Mouse (Mus musculus) E14TG2a.4 (cell line): Measurements from ENCODE around the gene Fat3.

Experiments
- CTCF ChIP-seq: conservative IDR thresholded peaks from 2 replicates; pipeline ENCODE4 v1.5.1; 2014; ENCODE audit warnings: low read length
- POU5F1 ChIP-seq: IDR thresholded peaks from 2 replicates; pipeline ENCODE4 v1.6.1; 2014; ENCODE audit warnings: low read length, borderline replicate concordance

DNA sequence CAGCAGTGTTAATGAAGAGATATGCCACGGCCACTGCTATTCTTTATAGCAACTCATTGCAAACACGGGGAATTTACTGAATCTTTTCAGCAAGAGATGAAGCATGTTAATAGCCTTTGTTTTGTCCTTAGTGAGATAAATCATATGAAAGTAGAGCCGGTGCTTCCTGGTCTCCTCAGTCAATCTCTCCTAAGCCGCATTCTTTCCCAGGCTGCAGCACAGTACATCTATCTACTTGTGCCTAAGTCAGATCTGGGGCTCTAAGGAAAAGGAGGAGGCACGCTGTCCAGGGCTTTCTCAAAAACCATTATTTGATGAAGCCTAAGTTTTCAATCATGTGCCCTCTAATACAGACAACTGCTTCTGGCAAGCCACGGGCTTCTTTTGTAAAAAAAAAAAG is 361.8 kb downstream of the Fat3 start:
- TF ChIP-seq CTCF (no peak), POU5F1 (no peak)
